Mouse (Mus musculus): ENCODE measurements around the gene Cit. TPM values are rescaled to one million over a fixed set of nuclear protein-coding genes. Genes with fewer than 3 reads are reported as not detected.

Gene Cit
- polyA plus RNA-seq, 1 experiment from 2014 or later = 35.0 TPM

- Histone ChIP-seq H3K4me3 (no peak overlapping the region), H3K9me3 (replicated peaks) (no peaks in the 10 kb centered on the region), H3K36me3 (peaks cover 38% of the 10 kb centered on the region), H3K9ac (no peak overlapping the region), H3K4me2 (replicated peaks) (no peak overlapping the region), H3K27me3 (no peaks in the 10 kb centered on the region), H3K4me1 (peaks cover 2% of the 10 kb centered on the region; the same call in 1 of the 2 replicates), H3K27ac (no peak overlapping the region)
- 93% methylated on average over 9 of the region's 9 CpGs for WGBS
- no peak for ATAC-seq (ENCODE audit: low FRiP score)
These were observed 39.4 kb downstream of the Cit start for GRCm38 (mm10) chr5:115884429-115884828.

- H3K4me3 ChIP-seq = no peak overlapping the region
- no peak overlapping the region for H3K9ac ChIP-seq
- H3K36me3 ChIP-seq = peaks cover 29% of the 10 kb centered on the region
- H3K4me1 ChIP-seq = no peaks in the 10 kb centered on the region
- no peaks in the 10 kb centered on the region for H3K9me3 ChIP-seq (replicated peaks)
- ATAC-seq (ENCODE audit: low FRiP score) = no peak
- H3K4me2 ChIP-seq (replicated peaks) = no peak overlapping the region
- 72% methylated on average over 5 of the region's 5 CpGs for WGBS
- no peak overlapping the region for H3K27ac ChIP-seq
- no peaks in the 10 kb centered on the region for H3K27me3 ChIP-seq
These were observed 48.7 kb downstream of the Cit start for GRCm38 (mm10) chr5:115893772-115894171.

- Histone ChIP-seq H3K4me2 (replicated peaks) (no peak overlapping the region), H3K4me3 (no peak overlapping the region), H3K27ac (no peak overlapping the region), H3K9me3 (replicated peaks) (no peaks in the 10 kb centered on the region), H3K36me3 (0 out of 2 replicates have a peak, but pooled peaks cover 8% of the 10 kb centered on the region), H3K27me3 (no peaks in the 10 kb centered on the region), H3K4me1 (no peaks in the 10 kb centered on the region), H3K9ac (no peak overlapping the region)
- 73% methylated on average over 9 of the region's 9 CpGs for WGBS
- ATAC-seq (ENCODE audit: low FRiP score) = no peak
These were observed 52.0 kb downstream of the Cit start for GRCm38 (mm10) chr5:115897036-115897435.

GRCm38 (mm10) chr5:115907037-115908009 is 62.2 kb downstream of the Cit start:
- Histone ChIP-seq H3K36me3 (no peaks in the 10 kb centered on the region), H3K4me3 (peak overlapping the region; percentile 39), H3K27ac (peak overlapping the region; percentile 35), H3K9ac (peak overlapping the region; percentile 44), H3K27me3 (no peaks in the 10 kb centered on the region), H3K9me3 (replicated peaks) (no peaks in the 10 kb centered on the region), H3K4me1 (peaks cover 29% of the 10 kb centered on the region), H3K4me2 (replicated peaks) (peak overlapping the region; percentile 57)
- 4% methylated on average over 38 of the region's 38 CpGs for WGBS
- ATAC-seq (ENCODE audit: low FRiP score) = peak; percentile 75

- Histone ChIP-seq H3K9me3 (replicated peaks) (no peaks in the 10 kb centered on the region), H3K4me1 (peaks cover 29% of the 10 kb centered on the region), H3K9ac (peak overlapping the region; percentile 20), H3K4me2 (replicated peaks) (peak overlapping the region; percentile 57), H3K27me3 (no peaks in the 10 kb centered on the region), H3K4me3 (peak overlapping the region; percentile 39), H3K36me3 (no peaks in the 10 kb centered on the region), H3K27ac (peak overlapping the region; percentile 30; the same call in 1 of the 2 replicates)
- 19% methylated on average over 10 of the region's 10 CpGs for WGBS
- ATAC-seq (ENCODE audit: low FRiP score) = peak; percentile 51; the same call in 1 of the 2 replicates
These were observed 63.2 kb downstream of the Cit start for GRCm38 (mm10) chr5:115908251-115908650.

- Histone ChIP-seq H3K4me1 (peaks cover 29% of the 10 kb centered on the region), H3K4me2 (replicated peaks) (peak overlapping the region; percentile 57), H3K9ac (0 out of 2 replicates have a peak overlapping the region, but pooled peaks have one; percentile 20), H3K4me3 (peak overlapping the region; percentile 39), H3K9me3 (replicated peaks) (no peaks in the 10 kb centered on the region), H3K27ac (no peak overlapping the region), H3K27me3 (no peaks in the 10 kb centered on the region), H3K36me3 (no peaks in the 10 kb centered on the region)
- 54% methylated on average over 12 of the region's 12 CpGs for WGBS
- ATAC-seq (ENCODE audit: low FRiP score) = peak; percentile 38; the same call in 1 of the 2 replicates
These were observed 63.6 kb downstream of the Cit start for GRCm38 (mm10) chr5:115908699-115909098.

- Histone ChIP-seq H3K4me1 (peaks cover 29% of the 10 kb centered on the region), H3K4me3 (peak overlapping the region; percentile 39; the same call in 1 of the 2 replicates), H3K36me3 (peaks cover 2% of the 10 kb centered on the region; the same call in 1 of the 2 replicates), H3K4me2 (replicated peaks) (peak overlapping the region; percentile 57), H3K9me3 (replicated peaks) (no peaks in the 10 kb centered on the region), H3K9ac (no peak overlapping the region), H3K27me3 (no peaks in the 10 kb centered on the region), H3K27ac (no peak overlapping the region)
- WGBS = 81% methylated on average over 11 of the region's 11 CpGs
- no peak for ATAC-seq (ENCODE audit: low FRiP score)
These were observed 64.0 kb downstream of the Cit start for GRCm38 (mm10) chr5:115909106-115909505.

- 77% methylated on average over 11 of the region's 11 CpGs for WGBS
- Histone ChIP-seq H3K9me3 (replicated peaks) (no peaks in the 10 kb centered on the region), H3K4me3 (no peak overlapping the region), H3K9ac (no peak overlapping the region), H3K4me2 (replicated peaks) (no peak overlapping the region), H3K27ac (no peak overlapping the region), H3K27me3 (no peaks in the 10 kb centered on the region), H3K36me3 (peaks cover 4% of the 10 kb centered on the region; the same call in 1 of the 2 replicates), H3K4me1 (peaks cover 29% of the 10 kb centered on the region)
- ATAC-seq (ENCODE audit: low FRiP score) = no peak
These were observed 65.4 kb downstream of the Cit start for GRCm38 (mm10) chr5:115910491-115910890.

GRCm38 (mm10) chr5:115915481-115915880 is 70.4 kb downstream of the Cit start:
- Histone ChIP-seq H3K36me3 (peaks cover 4% of the 10 kb centered on the region; the same call in 1 of the 2 replicates), H3K4me1 (0 out of 2 replicates have a peak, but pooled peaks cover 2% of the 10 kb centered on the region), H3K27ac (no peak overlapping the region), H3K27me3 (no peaks in the 10 kb centered on the region), H3K9me3 (replicated peaks) (no peaks in the 10 kb centered on the region), H3K4me3 (no peak overlapping the region), H3K9ac (no peak overlapping the region), H3K4me2 (replicated peaks) (no peak overlapping the region)
- ATAC-seq (ENCODE audit: low FRiP score) = no peak
- 89% methylated on average over 5 of the region's 5 CpGs for WGBS

- H3K9me3 ChIP-seq (replicated peaks) = no peaks in the 10 kb centered on the region
- no peak for ATAC-seq (ENCODE audit: low FRiP score)
- no peak overlapping the region for H3K4me2 ChIP-seq (replicated peaks)
- peaks cover 4% of the 10 kb centered on the region; the same call in 1 of the 2 replicates for H3K36me3 ChIP-seq
- 97% methylated on average over 4 of the region's 4 CpGs for WGBS
- no peak overlapping the region for H3K4me3 ChIP-seq
- H3K27ac ChIP-seq = no peak overlapping the region; the same call in 1 of the 2 replicates
- no peak overlapping the region for H3K9ac ChIP-seq
- H3K27me3 ChIP-seq = no peaks in the 10 kb centered on the region
- no peaks in the 10 kb centered on the region for H3K4me1 ChIP-seq
These were observed 72.9 kb downstream of the Cit start for GRCm38 (mm10) chr5:115917960-115918359.

GRCm38 (mm10) chr5:115918597-115919351 is 73.7 kb downstream of the Cit start:
- no peak overlapping the region for H3K27ac ChIP-seq
- no peak overlapping the region for H3K4me3 ChIP-seq
- H3K4me2 ChIP-seq (replicated peaks) = no peak overlapping the region
- H3K4me1 ChIP-seq = no peaks in the 10 kb centered on the region
- no peak for ATAC-seq (ENCODE audit: low FRiP score)
- peaks cover 4% of the 10 kb centered on the region; the same call in 1 of the 2 replicates for H3K36me3 ChIP-seq
- H3K9me3 ChIP-seq (replicated peaks) = no peaks in the 10 kb centered on the region
- no peak overlapping the region for H3K9ac ChIP-seq
- 91% methylated on average over 23 of the region's 23 CpGs for WGBS
- H3K27me3 ChIP-seq = no peaks in the 10 kb centered on the region

- H3K4me1 ChIP-seq = no peaks in the 10 kb centered on the region
- no peaks in the 10 kb centered on the region for H3K27me3 ChIP-seq
- ATAC-seq (ENCODE audit: low FRiP score) = no peak
- no peaks in the 10 kb centered on the region for H3K9me3 ChIP-seq (replicated peaks)
- no peak overlapping the region for H3K27ac ChIP-seq
- H3K4me3 ChIP-seq = no peak overlapping the region
- H3K4me2 ChIP-seq (replicated peaks) = no peak overlapping the region
- WGBS = 52% methylated on average over 9 of the region's 9 CpGs
- H3K36me3 ChIP-seq = 0 out of 2 replicates have a peak, but pooled peaks cover 3% of the 10 kb centered on the region
- H3K9ac ChIP-seq = no peak overlapping the region
These were observed 76.9 kb downstream of the Cit start for GRCm38 (mm10) chr5:115921990-115922389.

Data from hindbrain, embryonic 12.5 days (tissue).